Mouse (Mus musculus) midbrain, embryonic 15.5 days (tissue): ENCODE measurements around the gene Mzf1. TPM values are rescaled to one million over a fixed set of nuclear protein-coding genes. Genes with fewer than 3 reads are reported as not detected.
"Not testable (repeated sequence)": the region's sequence is repeated elsewhere in the genome, so short reads cannot be mapped to it uniquely, and the experiment has no call there.

Experiments used
- ATAC-seq: fragments of 200-750 bp; cut with Nextera tagmentation; replicated peaks from 2 replicates; pipeline ENCODE4 v1.8.0; 2017; ENCODE audit warnings: moderate TSS enrichment
- H3K27ac ChIP-seq: fragments of 300-500 bp; sonication (generic); 2 replicates; pipeline ENCODE4 v1.5.1; 2015; ENCODE audit warnings: mild to moderate bottlenecking, inconsistent platforms
- H3K27me3 ChIP-seq: fragments of 300-500 bp; sonication (generic); replicated peaks from 2 replicates; pipeline ENCODE4 v1.6.1; 2015; ENCODE audit warnings: inconsistent platforms
- H3K36me3 ChIP-seq: fragments of 300-500 bp; sonication (generic); replicated peaks from 2 replicates; pipeline ENCODE4 v1.6.1; 2015; ENCODE audit warnings: inconsistent platforms
- H3K4me1 ChIP-seq: fragments of 300-500 bp; sonication (generic); 2 replicates; pipeline ENCODE4 v1.6.1; 2015; ENCODE audit warnings: inconsistent platforms
- H3K4me2 ChIP-seq: fragments of 300-500 bp; sonication (generic); 2 replicates; pipeline ENCODE4 v1.6.1; 2015; ENCODE audit warnings: inconsistent platforms, mild to moderate bottlenecking, moderate library complexity
- H3K4me3 ChIP-seq: fragments of 300-500 bp; sonication (generic); 2 replicates; pipeline ENCODE4 v1.5.1; 2015; ENCODE audit warnings: mild to moderate bottlenecking, inconsistent platforms
- H3K9ac ChIP-seq: fragments of 300-500 bp; sonication (generic); 2 replicates; pipeline ENCODE4 v1.6.1; 2015; ENCODE audit warnings: mild to moderate bottlenecking, inconsistent platforms
- H3K9me3 ChIP-seq: fragments of 300-500 bp; sonication (generic); 2 replicates; pipeline ENCODE4 v1.6.1; 2016; ENCODE audit warnings: inconsistent platforms
- WGBS: fragments of 180-500 bp; shearing (Covaris S2); methylation state at CpG from one replicate; pipeline ENCODE4 v1.1.7; 2015; ENCODE audit warnings: mixed read lengths; 5-methylcytosine and 5-hydroxymethylcytosine counted together
- polyA plus RNA-seq: library from polyadenylated mRNA; unstranded; fragments of >200 nt; fragmentation: Nextera tagmentation; extraction: Ambion mirVana; gene quantifications from 2 replicates; pipeline ENCODE4 v1.2.1, GENCODE M21; 2015

Mzf1 gene
- 10.7 and 11.4 TPM in 2 replicates for polyA plus RNA-seq

DNA sequence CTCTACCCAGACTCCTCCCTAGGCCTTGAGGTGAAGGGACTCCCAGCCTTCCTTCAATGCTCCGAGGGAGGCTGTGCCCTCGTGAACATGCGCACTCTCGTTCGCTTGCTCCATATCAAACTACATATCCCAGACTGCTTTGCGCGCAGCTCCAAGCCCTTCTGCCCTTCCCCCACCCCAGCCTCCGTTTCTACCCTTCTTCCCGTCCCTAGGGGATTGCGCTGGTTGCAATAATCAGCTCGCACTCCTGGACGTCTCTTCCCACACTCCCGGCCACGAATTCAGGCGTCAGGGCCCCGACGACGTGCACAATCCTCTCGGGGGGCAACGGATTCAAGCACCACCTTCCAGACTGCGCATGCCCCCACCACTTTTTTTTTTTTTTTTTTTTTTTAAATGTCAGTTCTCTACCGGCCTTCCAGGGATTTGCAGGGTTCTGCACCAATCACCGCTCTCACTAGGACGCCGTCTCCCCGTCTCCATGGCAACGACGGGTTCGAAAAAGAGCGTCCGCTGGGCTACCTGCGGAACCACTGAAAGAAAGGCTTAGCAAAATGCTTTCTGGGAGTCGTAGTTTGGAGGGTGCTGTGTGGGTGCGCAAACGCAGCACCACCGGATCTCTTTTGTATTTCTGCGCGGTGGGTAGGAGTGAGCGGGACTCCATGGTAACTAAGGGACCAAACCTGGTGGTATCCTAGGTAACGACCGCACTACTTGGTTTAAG is at the start of gene Mzf1:
Mzf1 (minus strand) TSS at position 478 of the 724 bp plus-strand sequence.
- WGBS: under 1% methylated on average over 41 of the region's 41 CpGs
- ATAC-seq: peak; percentile 97
- H3K36me3 ChIP-seq: no peaks in the 10 kb centered on the region

DNA sequence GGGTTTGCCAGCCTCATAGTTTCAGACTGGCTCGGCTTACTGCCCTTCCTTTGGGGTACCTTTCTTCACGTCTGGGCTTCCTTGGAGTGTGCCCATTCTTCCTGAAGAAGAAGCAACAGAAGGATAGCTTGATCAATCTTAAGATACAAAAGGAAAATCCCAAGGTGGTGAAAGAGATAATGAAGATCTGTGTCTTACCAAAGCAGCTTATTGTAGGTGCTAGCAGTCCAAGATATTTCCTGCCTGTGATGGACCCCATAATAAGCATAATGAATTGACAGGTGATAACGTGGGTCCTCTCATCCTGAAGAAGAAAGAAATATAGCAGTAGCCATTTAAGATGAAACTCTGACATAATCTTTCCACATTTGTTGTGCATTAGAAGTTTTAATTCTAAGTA is 40.5 kb upstream of the Mzf1 start, which contains the start of gene Vmn1r85:
Vmn1r85 (minus strand) TSS at position 101 of the 400 bp plus-strand sequence.
- no peak within 1 kb of the TSS for H3K4me3 ChIP-seq
- H3K9ac ChIP-seq: no peak within 1 kb of the TSS
- no peak for ATAC-seq
- H3K27ac ChIP-seq: no peak within 1 kb of the TSS
- H3K9me3 ChIP-seq: no peaks in the 10 kb centered on the region
- H3K4me1 ChIP-seq: no peaks in the 10 kb centered on the region
- H3K36me3 ChIP-seq: no peaks in the 10 kb centered on the region
- no peak within 1 kb of the TSS for H3K4me2 ChIP-seq
- 59% methylated on average over 3 of the region's 3 CpGs for WGBS
- H3K27me3 ChIP-seq: no peaks in the 10 kb centered on the region

More for the DNA sequence above, at the start of gene Mzf1:
- Histone ChIP-seq H3K4me1 (peaks cover 7% of the 10 kb centered on the region), H3K27ac (peak within 1 kb of the TSS; percentile 97), H3K4me3 (peak within 1 kb of the TSS; percentile 73), H3K9me3 (no peaks in the 10 kb centered on the region), H3K4me2 (peak within 1 kb of the TSS; percentile 48), H3K9ac (peak within 1 kb of the TSS; percentile 62), H3K27me3 (no peaks in the 10 kb centered on the region)

DNA sequence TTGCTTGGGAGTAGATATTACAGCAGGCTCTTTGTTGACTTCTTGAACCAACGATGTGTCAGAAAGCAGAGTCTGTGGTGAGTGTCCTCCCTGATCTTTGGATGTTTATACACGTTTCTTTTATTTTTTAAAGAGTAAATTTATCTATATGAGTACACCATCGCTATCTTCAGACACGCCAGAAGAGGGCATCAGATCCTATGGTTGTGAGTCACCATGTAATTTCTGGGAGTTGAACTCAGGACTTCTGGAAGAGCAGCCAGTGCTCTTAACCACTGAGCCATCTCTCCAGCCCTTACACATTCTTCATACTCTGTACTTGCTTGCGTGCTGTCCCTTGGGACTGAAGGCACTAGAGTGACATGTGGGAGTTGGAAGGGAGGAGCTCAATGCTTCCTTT is 17.7 kb upstream of the Mzf1 start:
- WGBS: 56% methylated on average over 5 of the region's 5 CpGs
- no peak overlapping the region for H3K4me3 ChIP-seq
- no peak for ATAC-seq
- H3K27me3 ChIP-seq: no peaks in the 10 kb centered on the region
- no peak overlapping the region for H3K9ac ChIP-seq
- no peak overlapping the region for H3K27ac ChIP-seq
- no peaks in the 10 kb centered on the region for H3K9me3 ChIP-seq
- H3K36me3 ChIP-seq: no peaks in the 10 kb centered on the region
- no peaks in the 10 kb centered on the region for H3K4me1 ChIP-seq
- H3K4me2 ChIP-seq: no peak overlapping the region

DNA sequence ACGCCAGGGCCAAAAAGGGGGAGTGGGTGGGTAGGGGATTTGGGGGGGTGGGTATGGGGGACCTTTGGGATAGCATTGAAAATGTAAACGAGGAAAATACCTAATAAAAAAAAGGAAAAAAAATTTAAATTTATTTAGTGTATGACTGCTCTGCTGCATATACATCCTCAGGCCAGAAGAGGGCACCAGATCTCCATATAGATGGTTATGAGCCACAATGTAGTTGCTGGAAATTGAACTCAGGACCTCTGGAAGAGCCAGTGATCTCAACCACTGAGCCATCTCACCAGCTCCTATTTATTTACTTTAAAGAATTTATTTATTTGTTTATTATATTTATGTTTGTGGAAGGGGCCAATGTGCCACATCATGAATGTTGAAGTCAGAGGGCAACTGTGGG is 8.8 kb upstream of the Mzf1 start:
- not testable (repeated sequence) for H3K36me3 ChIP-seq, ATAC-seq, H3K4me2 ChIP-seq, H3K4me1 ChIP-seq, H3K9me3 ChIP-seq, H3K27me3 ChIP-seq, H3K4me3 ChIP-seq, H3K27ac ChIP-seq, H3K9ac ChIP-seq
- WGBS: 38% methylated on average over 2 of the region's 2 CpGs

DNA sequence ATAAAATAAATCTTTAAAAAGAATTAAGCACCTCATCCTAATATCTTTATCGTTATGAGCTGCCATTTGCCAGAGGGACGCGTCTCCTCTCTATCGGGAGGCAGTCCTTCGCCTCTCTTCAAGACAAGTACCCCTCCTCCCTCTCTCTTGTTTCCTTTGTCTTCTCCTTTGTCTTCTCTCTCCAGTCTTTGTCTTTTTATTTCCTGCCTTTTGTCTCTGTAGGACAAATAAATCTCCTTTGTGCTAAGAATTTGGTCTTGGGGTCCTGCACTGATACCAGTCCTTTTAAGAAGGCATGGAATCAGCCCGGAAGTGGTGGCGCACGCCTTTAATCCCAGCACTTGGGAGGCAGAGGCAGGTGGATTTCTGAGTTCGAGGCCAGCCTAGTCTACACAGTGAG is 5.0 kb upstream of the Mzf1 start:
- WGBS: 88% methylated on average over 9 of the region's 9 CpGs
- Histone ChIP-seq H3K4me3 (no peak overlapping the region), H3K27ac (no peak overlapping the region), H3K4me1 (no peaks in the 10 kb centered on the region), H3K9me3 (no peaks in the 10 kb centered on the region), H3K27me3 (no peaks in the 10 kb centered on the region), H3K9ac (no peak overlapping the region), H3K36me3 (no peaks in the 10 kb centered on the region), H3K4me2 (no peak overlapping the region)
- ATAC-seq: no peak

DNA sequence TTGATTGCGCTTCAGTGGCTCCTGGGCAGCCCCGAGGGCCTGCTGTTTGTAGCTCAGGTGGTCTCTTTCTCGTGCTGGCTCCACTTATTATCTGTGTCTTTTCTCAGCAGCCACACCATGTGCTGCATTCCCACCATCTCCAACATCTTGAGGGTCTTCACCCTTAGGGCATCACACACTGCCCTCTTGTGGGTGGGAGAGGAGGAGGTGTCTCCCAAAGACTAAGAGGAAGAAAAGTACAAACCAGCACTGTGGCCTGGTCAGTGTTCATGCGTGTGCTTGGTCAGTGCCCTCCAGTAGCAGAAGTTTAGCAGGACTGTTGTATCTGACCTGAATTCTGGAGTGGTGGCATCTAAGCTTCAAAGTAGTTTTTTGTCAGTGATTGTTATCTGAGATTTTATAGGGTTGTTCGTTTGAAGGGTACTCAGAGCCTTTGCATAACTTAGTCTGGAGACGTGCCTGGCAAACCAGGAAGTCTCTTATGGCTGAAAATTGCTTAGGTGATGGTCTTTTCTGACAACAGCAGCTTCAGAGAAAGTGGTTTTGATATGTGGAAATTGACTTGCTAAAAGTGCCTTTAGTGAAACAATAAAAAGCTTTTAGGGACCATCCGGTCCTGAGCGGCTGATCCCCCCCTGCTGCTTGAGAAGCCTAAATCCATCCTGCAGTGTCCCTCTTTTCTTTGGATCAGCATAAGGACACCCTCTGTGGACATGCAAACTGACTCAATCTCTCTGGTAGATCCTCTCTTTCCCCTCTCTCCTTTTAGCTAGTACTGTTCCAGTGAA is 2.5 kb upstream of the Mzf1 start:
- Histone ChIP-seq H3K27ac (no peak overlapping the region), H3K4me3 (no peak overlapping the region), H3K4me2 (no peak overlapping the region), H3K9me3 (no peaks in the 10 kb centered on the region), H3K4me1 (peaks cover 7% of the 10 kb centered on the region), H3K27me3 (no peaks in the 10 kb centered on the region), H3K9ac (no peak overlapping the region), H3K36me3 (no peaks in the 10 kb centered on the region)
- 50% methylated on average over 8 of the region's 8 CpGs for WGBS
- ATAC-seq: no peak

DNA sequence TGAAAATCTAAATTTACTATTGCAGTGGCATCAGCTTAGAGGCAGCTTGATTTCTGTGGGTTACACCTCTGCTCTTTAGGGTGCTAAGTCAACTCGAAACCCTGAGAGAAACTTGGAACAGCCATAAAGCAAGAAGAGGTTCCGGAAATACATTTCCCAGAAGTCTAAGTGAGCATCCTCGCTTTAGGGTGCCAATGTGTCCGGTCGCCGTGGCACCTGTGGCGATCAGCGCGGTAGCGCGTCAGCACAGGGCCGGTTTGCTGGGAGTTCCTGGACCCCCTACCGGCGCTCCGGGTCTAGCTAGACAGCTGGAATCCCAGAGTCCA is 640 bp downstream of the Mzf1 start:
- H3K4me2 ChIP-seq: peak overlapping the region; percentile 48
- ATAC-seq: no peak
- peaks cover 7% of the 10 kb centered on the region for H3K4me1 ChIP-seq
- H3K27ac ChIP-seq: peak overlapping the region; percentile 97
- WGBS: under 1% methylated on average over 15 of the region's 15 CpGs
- no peaks in the 10 kb centered on the region for H3K36me3 ChIP-seq
- no peaks in the 10 kb centered on the region for H3K9me3 ChIP-seq
- H3K4me3 ChIP-seq: peak overlapping the region; percentile 73
- no peaks in the 10 kb centered on the region for H3K27me3 ChIP-seq
- H3K9ac ChIP-seq: peak overlapping the region; percentile 62

DNA sequence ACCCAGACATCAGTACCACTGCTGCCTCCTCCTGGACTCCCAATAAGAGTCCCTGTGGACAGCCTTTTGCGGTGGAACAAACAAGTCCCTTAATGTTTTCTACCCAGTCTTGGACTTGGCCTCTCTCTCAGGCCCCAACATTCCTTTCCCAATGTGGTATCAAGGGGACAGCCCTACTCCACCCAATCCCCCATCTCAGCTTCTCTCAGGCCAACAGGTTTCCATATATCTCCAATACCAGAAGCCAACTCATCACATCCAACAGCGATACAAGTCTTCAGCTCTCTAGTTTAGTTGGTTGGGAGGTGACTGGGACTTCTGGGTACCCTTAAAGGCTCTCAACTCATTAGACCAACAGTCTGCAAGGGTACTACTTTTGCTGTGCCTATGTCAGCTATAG is 1.1 kb downstream of the Mzf1 start:
- Histone ChIP-seq H3K4me3 (peak overlapping the region; percentile 73), H3K36me3 (no peaks in the 10 kb centered on the region), H3K9me3 (no peaks in the 10 kb centered on the region), H3K9ac (peak overlapping the region; percentile 62; the same call in 1 of the 2 replicates), H3K27me3 (no peaks in the 10 kb centered on the region), H3K27ac (peak overlapping the region; percentile 97), H3K4me1 (peaks cover 7% of the 10 kb centered on the region), H3K4me2 (peak overlapping the region; percentile 48)
- 92% methylated on average over 2 of the region's 2 CpGs for WGBS
- no peak for ATAC-seq

DNA sequence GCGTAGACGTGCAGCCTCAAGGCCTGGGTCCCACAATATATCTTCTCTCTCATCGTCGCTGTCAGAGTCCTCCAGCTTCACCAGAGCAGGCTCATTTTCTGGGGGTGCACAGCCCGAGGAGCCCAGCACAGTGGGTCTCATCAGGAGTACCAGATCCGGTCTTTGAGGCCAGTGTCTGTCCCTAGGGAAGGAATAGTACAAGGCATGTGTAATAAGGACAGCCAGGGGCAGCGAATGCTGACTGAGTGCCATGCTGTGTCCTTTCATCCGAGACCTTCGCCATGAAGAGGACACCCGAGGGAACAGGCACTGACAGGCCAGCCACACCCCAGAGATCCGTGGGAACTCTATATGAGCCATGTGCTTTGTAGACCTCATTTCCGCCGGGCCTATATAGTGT is 1.6 kb downstream of the Mzf1 start:
- H3K27ac ChIP-seq: no peak overlapping the region

DNA sequence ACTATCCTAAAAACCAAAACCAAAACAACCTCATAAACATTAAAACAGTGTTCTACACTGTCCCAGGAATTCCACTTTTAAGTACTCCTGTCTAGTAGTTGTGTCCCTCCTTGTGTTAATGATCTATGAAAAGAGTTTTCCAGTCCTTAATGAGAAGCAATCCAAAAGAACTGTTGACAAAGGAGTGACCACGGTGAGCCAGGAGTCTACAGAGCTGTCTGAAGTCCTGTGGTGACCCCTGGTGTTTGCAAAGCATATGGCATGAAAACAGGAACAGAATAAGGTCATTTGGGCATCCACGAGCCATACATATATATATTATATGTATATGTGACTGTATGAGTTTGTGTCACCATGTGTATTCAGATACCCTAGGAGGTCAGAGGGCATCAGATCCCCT is 8.5 kb downstream of the Mzf1 start:
- Histone ChIP-seq H3K27me3 (peaks cover 28% of the 10 kb centered on the region), H3K4me3 (no peak overlapping the region), H3K36me3 (no peaks in the 10 kb centered on the region), H3K27ac (no peak overlapping the region), H3K9me3 (no peaks in the 10 kb centered on the region), H3K9ac (no peak overlapping the region), H3K4me2 (no peak overlapping the region), H3K4me1 (peaks cover 15% of the 10 kb centered on the region)
- WGBS: 5% methylated on average over 2 of the region's 2 CpGs
- ATAC-seq: peak; percentile 13; the same call in 1 of the 2 replicates

More for the DNA sequence above, 1.6 kb downstream of the Mzf1 start:
- WGBS: 91% methylated on average over 13 of the region's 13 CpGs
- no peak overlapping the region for H3K4me3 ChIP-seq
- H3K4me2 ChIP-seq: no peak overlapping the region
- H3K9me3 ChIP-seq: no peaks in the 10 kb centered on the region
- no peak overlapping the region for H3K9ac ChIP-seq
- peaks cover 7% of the 10 kb centered on the region for H3K4me1 ChIP-seq
- no peak for ATAC-seq
- H3K27me3 ChIP-seq: no peaks in the 10 kb centered on the region
- no peaks in the 10 kb centered on the region for H3K36me3 ChIP-seq

DNA sequence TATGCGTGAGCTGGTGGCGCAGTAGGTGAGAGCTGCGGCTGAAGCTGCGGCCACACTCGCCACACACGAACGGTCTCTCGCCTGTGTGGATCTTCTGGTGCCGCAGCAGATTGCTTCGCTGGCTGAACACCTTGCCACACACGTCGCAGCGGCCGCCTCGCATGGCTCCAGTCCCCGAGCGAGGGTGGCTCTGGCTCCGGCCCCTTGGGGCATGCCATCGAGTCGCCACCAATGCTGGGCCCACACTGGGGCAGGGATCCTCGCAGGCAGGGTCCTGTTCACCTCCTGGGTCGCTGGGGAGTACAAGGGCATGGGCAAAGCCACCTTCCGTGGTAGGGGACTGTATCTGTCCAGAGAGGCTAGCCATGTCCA is 10.3 kb downstream of the Mzf1 start:
- peak overlapping the region; percentile 72 for H3K9ac ChIP-seq
- H3K27me3 ChIP-seq: peaks cover 28% of the 10 kb centered on the region
- peak overlapping the region; percentile 72 for H3K27ac ChIP-seq
- peaks cover 17% of the 10 kb centered on the region for H3K4me1 ChIP-seq
- H3K36me3 ChIP-seq: no peaks in the 10 kb centered on the region
- ATAC-seq: peak; percentile 44
- peak overlapping the region; percentile 49 for H3K4me3 ChIP-seq
- 2% methylated on average over 23 of the region's 23 CpGs for WGBS
- peak overlapping the region; percentile 93 for H3K4me2 ChIP-seq
- no peaks in the 10 kb centered on the region for H3K9me3 ChIP-seq

DNA sequence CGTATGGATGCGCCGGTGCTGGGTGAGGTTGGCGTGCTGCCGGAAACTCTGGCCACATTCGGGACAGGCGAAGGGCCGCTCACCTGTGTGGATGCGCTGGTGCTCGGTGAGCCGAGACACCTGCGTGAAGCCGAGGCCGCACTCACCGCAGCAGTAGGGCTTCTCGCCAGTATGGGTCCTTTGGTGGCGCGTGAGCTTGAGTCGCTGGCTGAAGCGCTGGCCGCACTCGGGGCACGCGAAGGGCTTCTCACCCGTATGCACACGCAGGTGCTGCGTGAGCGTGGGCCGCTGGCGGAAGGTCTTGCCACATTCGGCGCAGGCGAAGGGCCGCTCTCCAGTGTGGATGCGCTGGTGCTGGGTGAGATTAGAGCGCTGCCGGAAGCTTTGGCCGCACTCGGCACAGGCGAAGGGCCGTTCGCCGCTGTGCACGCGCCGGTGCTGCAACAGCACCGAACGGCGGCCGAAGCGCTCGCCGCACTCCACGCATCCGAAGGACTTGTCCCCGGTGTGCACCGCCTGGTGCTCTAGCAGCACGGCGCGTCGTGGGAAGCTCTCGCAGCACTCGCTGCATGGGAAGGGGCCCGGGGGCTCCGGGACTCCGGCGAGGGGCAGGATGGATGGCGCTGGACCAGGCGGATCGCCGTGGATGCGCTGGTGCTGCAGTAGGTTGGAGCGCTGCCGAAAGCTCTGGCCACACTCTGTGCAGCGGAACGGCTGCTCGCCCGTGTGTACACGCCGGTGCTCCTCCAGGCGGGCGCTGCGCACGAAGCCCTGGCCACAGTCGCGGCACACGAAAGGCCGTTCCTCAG is 10.9 kb downstream of the Mzf1 start:
- WGBS: 6% methylated on average over 88 of the region's 88 CpGs
- peak overlapping the region; percentile 72 for H3K9ac ChIP-seq
- no peaks in the 10 kb centered on the region for H3K36me3 ChIP-seq
- H3K9me3 ChIP-seq: no peaks in the 10 kb centered on the region
- peak; percentile 69 for ATAC-seq
- peaks cover 23% of the 10 kb centered on the region for H3K4me1 ChIP-seq
- H3K27me3 ChIP-seq: peaks cover 28% of the 10 kb centered on the region
- peak overlapping the region; percentile 93 for H3K4me2 ChIP-seq
- peak overlapping the region; percentile 49 for H3K4me3 ChIP-seq
- H3K27ac ChIP-seq: peak overlapping the region; percentile 72
